Mouse (Mus musculus) ovary, adult 18-20 months (tissue): ENCODE data around the gene Calml4.
"Not testable (repeated sequence)": the region's sequence is repeated elsewhere in the genome, so short reads cannot be mapped to it uniquely, and the experiment has no call there.

Experiments
- DNase-seq: peaks from one replicate; pipeline ENCODE4 v3.0.0; 2022; ENCODE audit warnings: low spot score, mixed read lengths

The Calml4 gene

GRCm38 (mm10) chr9:62835705-62836446 is 22.0 kb upstream of the Calml4 start:
- no peak for DNase-seq

GRCm38 (mm10) chr9:62837611-62838010 is 20.3 kb upstream of the Calml4 start:
- DNase-seq, result no peak

- DNase-seq, result no peak
Observed at GRCm38 (mm10) chr9:62838146-62838505, 19.8 kb upstream of the Calml4 start.

GRCm38 (mm10) chr9:62838506-62839171 is 19.2 kb upstream of the Calml4 start, which contains the start of gene Cln6:
Cln6 (plus strand) TSS chr9:62838785.
- DNase-seq, result peak; percentile 87

GRCm38 (mm10) chr9:62839172-62839770 is 18.6 kb upstream of the Calml4 start:
- no peak for DNase-seq

GRCm38 (mm10) chr9:62843356-62844024 is 14.4 kb upstream of the Calml4 start:
- no peak for DNase-seq

GRCm38 (mm10) chr9:62844461-62844860 is 13.4 kb upstream of the Calml4 start:
- no peak for DNase-seq

- peak; percentile 49 for DNase-seq
Observed at GRCm38 (mm10) chr9:62847694-62848093, 10.2 kb upstream of the Calml4 start.

GRCm38 (mm10) chr9:62848641-62849040 is 9.2 kb upstream of the Calml4 start:
- no peak for DNase-seq

- DNase-seq, result no peak
Observed at GRCm38 (mm10) chr9:62851571-62851970, 6.3 kb upstream of the Calml4 start.

- DNase-seq, result no peak
Observed at GRCm38 (mm10) chr9:62854483-62854882, 3.4 kb upstream of the Calml4 start.

- no peak for DNase-seq
Observed at GRCm38 (mm10) chr9:62857216-62857615, 664 bp upstream of the Calml4 start.

GRCm38 (mm10) chr9:62858266-62859019 is 563 bp downstream of the Calml4 start:
- no peak for DNase-seq

- not testable (repeated sequence) for DNase-seq
Observed at GRCm38 (mm10) chr9:62860102-62860501, 2.2 kb downstream of the Calml4 start.

- no peak for DNase-seq
Observed at GRCm38 (mm10) chr9:62860866-62861265, 3.0 kb downstream of the Calml4 start.

- DNase-seq, result not testable (repeated sequence)
Observed at GRCm38 (mm10) chr9:62869236-62869635, 11.4 kb downstream of the Calml4 start.

- DNase-seq, result no peak
Observed at GRCm38 (mm10) chr9:62870728-62871127, 12.8 kb downstream of the Calml4 start.

- no peak for DNase-seq
Observed at GRCm38 (mm10) chr9:62876966-62877616, 19.2 kb downstream of the Calml4 start.

GRCm38 (mm10) chr9:62877825-62878224 is 19.9 kb downstream of the Calml4 start:
- DNase-seq, result no peak

- DNase-seq, result peak; percentile 44
Observed at GRCm38 (mm10) chr9:62881871-62882270, 24.0 kb downstream of the Calml4 start.

GRCm38 (mm10) chr9:62894486-62894885 is 36.6 kb downstream of the Calml4 start:
- peak; percentile 33 for DNase-seq
